Mouse (Mus musculus): ENCODE measurements at regions not wholly inside any gene's neighbourhood (a gene's known extent, or its start where the extent isn't known, plus 50 kb on each side); places are given as distances from the start of the nearest gene placed in this dataset.
A peak's percentile ranks its signal among the peaks of the same experiment; 100 is the strongest.

DNA sequence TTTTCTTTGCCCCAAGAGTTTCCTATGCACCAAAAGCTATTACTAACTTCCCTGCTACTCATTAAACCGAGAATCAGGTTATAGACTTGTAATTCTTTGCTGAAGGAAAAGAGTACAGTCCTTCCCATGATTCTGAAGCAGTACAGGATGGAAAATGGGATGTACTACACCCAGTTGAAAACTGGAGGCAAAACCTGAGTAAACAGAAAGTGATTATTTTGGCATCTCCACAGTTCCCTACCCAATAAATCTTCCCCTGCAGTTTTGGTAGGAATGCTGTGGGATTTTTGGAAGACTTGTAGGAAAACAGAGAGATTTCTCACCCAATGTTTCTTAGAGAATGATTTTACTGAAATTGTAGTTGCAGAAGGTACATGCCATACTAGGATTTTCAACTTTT lies 268.5 kb downstream of the Dio2 start:
- DNase-seq: no peak

- no peak for DNase-seq
These were observed 278.1 kb downstream of the Dio2 start for GRCm38 (mm10) chr12:90460121-90460520.

DNA sequence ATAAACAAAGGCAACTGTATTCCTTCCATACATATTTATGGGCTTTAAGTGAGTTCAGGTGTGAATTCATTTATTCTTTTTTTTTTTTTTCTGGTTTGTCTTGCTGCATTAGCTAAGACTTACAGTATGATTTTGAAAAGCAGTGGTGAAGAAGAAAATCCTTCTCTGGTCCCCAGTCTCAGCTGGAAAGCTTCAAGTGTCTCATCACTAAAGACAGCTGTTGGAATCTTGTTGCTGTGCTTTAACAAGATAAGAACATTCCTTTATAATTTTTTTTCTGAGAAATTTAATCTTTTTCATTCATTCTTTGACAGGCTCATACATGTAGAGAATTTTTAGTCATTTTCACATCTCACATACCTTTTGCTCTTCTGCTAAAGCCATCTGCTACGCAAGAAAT lies 297.6 kb downstream of the Dio2 start:
- no peak for DNase-seq

GRCm38 (mm10) chr12:90425276-90426063 lies 312.8 kb downstream of the Dio2 start:
- DNase-seq: peak; percentile 98 to 99

- no peak for DNase-seq
These were observed 320.5 kb downstream of the Dio2 start for GRCm38 (mm10) chr12:90417590-90418221.

DNA sequence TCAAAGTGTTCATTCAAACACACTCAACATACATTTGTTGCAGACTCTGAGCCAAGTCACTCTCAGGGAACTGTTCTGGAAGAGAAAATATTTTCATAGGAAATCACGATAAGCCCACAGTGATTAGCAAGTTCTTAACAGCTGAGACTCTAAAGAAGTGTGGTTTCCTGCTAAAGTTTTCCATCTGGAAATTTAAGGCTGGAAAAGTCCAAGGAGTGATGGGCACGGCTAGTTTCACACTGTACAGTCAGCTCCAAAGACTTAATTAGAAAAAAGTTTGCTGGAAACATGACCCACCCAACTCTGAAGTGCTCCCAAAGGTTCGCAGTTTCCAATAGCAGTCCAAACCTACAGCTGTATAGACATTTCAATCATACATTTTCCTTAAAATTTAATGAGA lies 329.5 kb downstream of the Dio2 start:
- DNase-seq: no peak

GRCm38 (mm10) chr12:90398564-90398963 lies 339.7 kb downstream of the Dio2 start:
- DNase-seq: peak; percentile 34 to 45

All from cerebellum, postnatal 36 days (tissue).